Mouse (Mus musculus) kidney, postnatal 14 days (tissue): Measurements from ENCODE around the gene Abhd14b.
"Not testable (repeated sequence)": the region's sequence is repeated elsewhere in the genome, so short reads cannot be mapped to it uniquely, and the experiment has no call there.

Experiments
- DNase-seq: peaks from one replicate; pipeline ENCODE4 v3.0.0; 2022; ENCODE audit warnings: mixed read lengths

Gene Abhd14b

GRCm38 (mm10) chr9:106478101-106478500 is 30.8 kb downstream of the Abhd14b start:
- no peak for DNase-seq

DNA sequence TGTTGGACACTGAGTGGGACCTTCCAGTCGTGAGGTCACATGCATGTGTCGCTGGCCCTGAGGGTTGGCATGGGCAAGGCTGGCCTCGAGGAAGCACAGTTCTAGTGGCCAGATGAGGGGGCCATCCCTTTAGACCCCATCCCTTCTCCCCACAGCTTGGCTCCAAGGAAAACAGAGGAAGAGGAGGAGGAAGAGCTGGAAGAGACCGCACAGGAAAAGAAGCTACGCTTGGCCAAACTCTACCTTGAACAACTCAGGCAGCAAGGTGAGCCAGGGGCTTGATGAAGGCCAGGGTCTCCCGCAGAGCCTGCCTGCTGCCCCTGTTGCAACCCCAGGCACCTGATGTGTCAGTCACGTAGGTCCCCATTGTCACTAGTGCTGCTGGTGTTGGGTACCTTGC is 33.3 kb downstream of the Abhd14b start:
- no peak for DNase-seq

DNA sequence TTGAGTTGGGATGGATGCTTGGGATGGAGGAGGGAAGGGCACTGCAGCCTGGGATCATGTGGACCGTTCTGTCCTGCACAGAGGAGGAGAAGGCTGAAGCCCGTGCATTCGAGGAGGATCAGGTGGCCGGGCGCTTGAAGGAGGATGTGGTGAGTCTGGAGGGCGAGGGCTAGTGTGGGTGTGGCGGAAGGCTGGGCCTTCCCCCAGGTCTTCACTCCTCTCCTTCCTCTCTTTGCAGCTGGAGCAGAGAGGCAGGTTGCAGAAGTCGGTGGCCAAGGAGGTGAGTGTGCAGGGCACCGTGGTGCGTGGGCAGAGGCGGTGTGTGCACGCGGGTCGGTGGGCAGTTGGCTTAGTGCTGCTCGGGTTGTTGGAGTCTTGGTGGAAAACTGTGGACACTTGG is 33.8 kb downstream of the Abhd14b start:
- DNase-seq: no peak

GRCm38 (mm10) chr9:106481676-106482075 is 34.4 kb downstream of the Abhd14b start:
- no peak for DNase-seq

- no peak for DNase-seq
Observed at GRCm38 (mm10) chr9:106482578-106483115, 35.4 kb downstream of the Abhd14b start.

DNA sequence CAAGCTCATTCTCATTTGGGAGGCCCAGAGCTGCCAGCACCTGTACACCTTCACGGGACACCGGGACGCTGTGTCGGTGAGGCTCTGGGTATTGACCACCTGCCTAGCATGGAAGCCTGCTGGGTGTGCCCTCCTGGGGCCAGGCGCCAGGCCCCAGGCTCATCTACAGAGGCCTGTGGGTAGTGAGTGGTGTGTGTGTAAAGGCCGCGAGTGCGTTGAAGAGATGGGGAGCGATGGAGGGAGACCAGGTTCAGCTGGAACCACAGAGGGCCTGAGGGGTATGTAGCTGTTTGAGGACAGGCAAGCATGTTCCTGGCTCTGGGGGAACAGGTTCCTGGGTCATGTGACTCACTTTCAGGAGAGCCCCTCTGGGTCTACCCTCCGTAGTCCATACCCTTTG is 35.9 kb downstream of the Abhd14b start:
- DNase-seq: no peak

DNA sequence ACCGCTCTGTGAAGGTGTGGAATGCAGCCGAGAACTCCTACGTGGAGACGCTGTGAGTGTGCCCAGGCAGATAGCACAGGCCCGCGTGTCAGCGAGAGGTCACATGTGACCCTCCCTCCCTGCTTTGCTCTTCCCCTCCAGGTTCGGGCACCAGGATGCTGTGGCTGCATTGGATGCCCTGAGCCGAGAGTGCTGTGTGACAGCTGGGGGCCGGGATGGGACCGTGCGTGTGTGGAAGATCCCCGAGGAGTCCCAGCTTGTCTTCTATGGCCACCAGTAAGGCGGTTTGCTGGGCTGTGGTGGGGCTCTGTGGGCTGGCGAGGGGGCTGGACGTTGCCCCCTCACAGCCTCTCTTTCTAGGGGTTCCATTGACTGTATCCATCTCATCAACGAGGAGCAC is 36.3 kb downstream of the Abhd14b start:
- no peak for DNase-seq

- no peak for DNase-seq
Observed at GRCm38 (mm10) chr9:106485076-106485475, 37.8 kb downstream of the Abhd14b start.

- DNase-seq: not testable (repeated sequence)
Observed at GRCm38 (mm10) chr9:106487602-106488001, 40.3 kb downstream of the Abhd14b start.

DNA sequence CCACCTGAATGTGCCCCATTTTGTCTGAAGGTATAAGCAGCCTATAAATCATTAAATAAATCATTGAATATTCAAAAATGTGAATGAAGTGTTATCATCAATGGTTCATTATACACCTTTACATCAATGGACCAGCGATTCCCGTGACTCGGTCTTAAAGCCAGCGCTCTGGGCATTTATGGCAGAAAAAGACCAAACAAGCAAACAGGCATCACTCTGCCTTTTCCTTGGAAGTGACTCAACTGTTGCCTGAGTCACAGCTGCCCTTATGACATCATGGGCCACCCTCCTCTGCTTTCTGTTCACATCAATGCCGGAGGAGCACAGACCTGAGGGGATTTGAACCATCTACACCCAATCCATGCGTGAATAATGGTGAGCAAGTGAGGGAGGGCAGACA is 52.4 kb downstream of the Abhd14b start, which contains the start of gene Iqcf1:
Gene Iqcf1, plus strand, starts transcription at position 301 of the 400 bp plus-strand sequence.
- DNase-seq: no peak

GRCm38 (mm10) chr9:106501846-106502245 is 54.6 kb downstream of the Abhd14b start:
- DNase-seq: no peak
